Mouse (Mus musculus) MN1 (cell line): ENCODE measurements around the gene Dusp27.

Source experiments
- DNase-seq: peaks from one replicate; pipeline ENCODE4 v3.0.0-alpha.2; 2016; ENCODE audit warnings: low spot score

The Dusp27 gene

DNA sequence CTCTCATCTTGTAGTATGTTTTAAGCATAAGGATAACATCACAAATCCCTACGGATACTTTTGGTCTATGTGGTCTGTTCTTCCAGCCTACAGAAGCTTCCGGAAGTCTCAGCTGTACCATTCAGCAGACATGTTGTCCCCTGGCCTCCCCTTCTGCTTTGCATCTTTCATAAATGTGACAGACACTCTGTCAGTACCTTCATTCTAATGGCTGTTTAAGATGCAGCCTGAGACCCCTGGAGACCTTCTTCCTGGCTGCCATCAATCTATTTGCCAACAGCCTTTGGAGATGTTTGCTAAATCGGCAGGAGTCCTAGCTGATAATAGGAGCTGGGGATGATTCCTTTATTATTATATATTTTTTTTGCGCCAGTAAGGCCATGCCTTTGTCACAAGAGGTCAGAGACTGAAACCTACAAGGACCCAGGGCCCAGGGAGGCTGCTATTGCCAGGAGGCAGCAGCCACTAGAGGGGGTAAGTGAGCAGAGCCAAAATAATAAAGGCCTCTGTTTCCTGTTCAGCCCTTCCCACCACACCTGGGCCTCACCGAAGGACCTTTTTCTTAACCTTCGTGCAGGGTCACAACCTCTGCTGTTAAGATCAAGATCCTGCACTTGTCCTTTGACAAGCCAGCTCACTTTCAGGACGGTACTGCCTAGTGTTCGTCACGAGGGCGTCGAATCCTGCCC is 24.7 kb downstream of the Dusp27 start:
- DNase-seq: no peak

- no peak for DNase-seq
These were observed 29.6 kb downstream of the Dusp27 start for GRCm38 (mm10) chr1:166098120-166098519.

- no peak for DNase-seq
These were observed 33.3 kb downstream of the Dusp27 start for GRCm38 (mm10) chr1:166094462-166094861.

DNA sequence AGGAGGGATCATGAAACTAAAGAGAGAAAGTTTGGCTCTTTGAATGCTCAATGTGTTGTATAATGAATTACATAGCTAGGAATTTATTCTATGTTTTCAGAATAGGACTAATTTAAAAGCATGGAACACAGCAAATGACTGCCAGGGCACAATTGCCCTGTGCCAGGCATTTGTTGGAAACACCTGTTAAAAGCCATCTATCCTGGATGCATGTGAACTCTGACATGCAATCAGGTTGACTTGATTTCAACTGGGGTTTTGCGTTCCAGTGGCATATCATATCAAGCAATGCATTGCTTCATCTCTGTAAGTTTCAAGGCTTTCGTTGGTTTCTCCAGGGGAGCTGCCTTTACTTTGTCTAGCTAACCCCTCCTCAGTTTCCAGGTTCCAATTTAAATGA is 37.4 kb downstream of the Dusp27 start:
- DNase-seq: no peak

DNA sequence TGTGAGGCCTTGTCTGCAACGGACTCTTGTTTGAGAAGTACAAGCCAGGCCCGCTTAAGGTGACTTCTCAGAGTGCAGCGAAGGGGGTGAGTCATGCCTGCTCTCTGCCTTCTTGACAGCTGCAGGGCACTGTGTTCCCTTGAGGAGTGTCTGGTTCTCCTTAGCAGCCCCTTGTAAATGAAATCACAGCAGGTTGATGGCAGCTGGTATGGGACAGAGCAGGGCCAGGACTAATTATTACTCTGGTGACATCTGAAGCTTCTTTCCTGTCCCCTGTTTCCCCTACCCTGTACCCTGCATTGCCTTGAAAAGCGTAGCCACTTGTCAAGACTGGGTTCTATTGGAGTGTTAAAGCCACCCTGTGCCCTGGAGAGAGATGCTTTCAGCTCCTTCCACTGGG is 38.0 kb downstream of the Dusp27 start:
- peak; percentile 80 for DNase-seq

- DNase-seq: no peak
These were observed 38.4 kb downstream of the Dusp27 start for GRCm38 (mm10) chr1:166089337-166089736.

- peak; percentile 42 for DNase-seq
These were observed 39.1 kb downstream of the Dusp27 start for GRCm38 (mm10) chr1:166088446-166089170.

DNA sequence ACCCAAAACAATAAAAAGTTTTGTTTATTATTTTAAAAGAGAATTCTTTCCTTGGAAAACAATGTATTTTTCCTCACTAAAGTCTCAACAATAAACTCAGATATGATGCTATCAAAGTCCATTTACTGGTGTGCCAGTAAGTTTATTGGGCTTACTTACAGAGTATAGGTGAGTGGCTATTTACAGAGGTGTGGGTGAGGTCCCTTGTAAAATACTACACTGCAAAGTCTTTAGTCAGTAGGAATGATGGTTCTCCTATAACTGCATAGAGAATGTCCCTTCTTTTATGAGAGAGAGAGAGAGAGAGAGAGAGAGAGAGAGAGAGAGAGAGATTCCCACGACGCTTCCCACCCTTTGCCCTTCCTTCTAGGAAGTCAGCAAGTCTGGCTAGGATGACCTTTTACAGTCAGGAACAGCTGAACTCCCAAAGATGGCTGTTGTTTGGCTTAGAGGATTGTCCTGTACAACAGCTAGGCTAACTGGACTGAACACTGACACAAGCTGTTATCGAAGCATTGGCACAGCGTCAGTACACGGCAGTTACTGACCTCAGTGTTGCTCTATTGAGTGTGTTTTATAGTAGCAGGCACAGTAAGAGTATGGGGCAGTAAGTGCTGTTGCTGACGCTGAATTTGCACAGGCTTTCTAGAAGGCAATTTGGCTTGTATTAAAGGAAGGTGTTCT is 50.5 kb downstream of the Dusp27 start:
- DNase-seq: no peak

GRCm38 (mm10) chr1:166067856-166068440 is 59.8 kb downstream of the Dusp27 start:
- no peak for DNase-seq

DNA sequence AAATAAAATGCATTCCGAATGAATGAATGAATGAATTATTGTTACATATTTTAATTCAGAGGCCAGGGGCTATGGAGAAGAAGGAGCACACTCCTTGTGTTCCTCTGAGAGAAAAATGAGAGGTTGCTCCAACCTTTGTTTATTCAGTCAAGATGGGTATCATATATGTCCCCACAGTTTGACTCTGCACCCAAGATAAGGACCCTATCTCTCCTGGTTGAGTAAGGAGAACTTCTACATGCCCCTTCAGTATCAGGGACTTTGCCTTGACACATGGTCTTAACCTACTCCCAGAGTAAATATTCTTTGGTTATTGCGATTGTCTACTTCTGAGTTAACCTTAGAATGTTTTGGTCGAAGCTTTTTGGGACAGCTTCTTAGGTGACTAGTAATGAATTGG is 63.9 kb downstream of the Dusp27 start:
- DNase-seq: no peak

DNA sequence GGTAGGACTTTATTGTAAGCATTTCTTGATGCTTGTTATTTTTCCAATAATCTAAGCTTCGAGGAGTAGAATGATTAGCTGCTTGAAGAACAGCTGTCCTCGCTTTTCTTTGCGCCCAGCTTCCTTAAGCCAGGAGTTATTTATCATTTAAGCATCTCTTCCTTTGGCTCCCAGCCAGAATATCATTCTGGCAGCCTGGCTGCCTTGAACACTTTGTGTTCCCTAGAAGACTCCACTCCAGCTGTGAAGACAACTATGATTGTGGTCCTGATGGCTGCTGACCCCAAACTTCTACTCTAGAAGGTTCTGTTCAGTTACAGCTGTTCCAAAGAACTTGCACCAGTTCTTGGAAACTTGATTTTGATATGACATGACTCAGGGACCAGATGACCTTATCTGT is 66.2 kb downstream of the Dusp27 start:
- DNase-seq: no peak

GRCm38 (mm10) chr1:166060406-166060805 is 67.3 kb downstream of the Dusp27 start:
- DNase-seq: no peak

GRCm38 (mm10) chr1:166056098-166056756 is 71.5 kb downstream of the Dusp27 start:
- DNase-seq: no peak

GRCm38 (mm10) chr1:166053285-166053955 is 74.3 kb downstream of the Dusp27 start:
- no peak for DNase-seq

GRCm38 (mm10) chr1:166049046-166049827 is 78.5 kb downstream of the Dusp27 start:
- peak; percentile 66 for DNase-seq

- DNase-seq: peak; percentile 61
These were observed 79.4 kb downstream of the Dusp27 start for GRCm38 (mm10) chr1:166048230-166048911.
